Mouse (Mus musculus) liver, embryonic 14.5 days (tissue): Measurements from ENCODE around the gene Lpcat3. TPM values are rescaled to one million over a fixed set of nuclear protein-coding genes. Genes with fewer than 3 reads are reported as not detected.

Source experiments
- ATAC-seq: fragments of 200-750 bp; cut with Nextera tagmentation; 2 replicates; pipeline ENCODE4 v1.8.0; 2017; ENCODE audit warnings: moderate number of reproducible peaks, mild to moderate bottlenecking, moderate library complexity; ENCODE audit not compliant: insufficient read depth
- DNase-seq, 3 experiments: peaks; one replicate each; pipeline ENCODE4 v3.0.0-alpha.2; 2012 to 2013; ENCODE audit warnings: low read depth in 3 of 3, low spot score in 3 of 3
- H3K27ac ChIP-seq: fragments of 300-500 bp; sonication (generic); 2 replicates; pipeline ENCODE4 v1.5.1; 2014; ENCODE audit warnings: moderate library complexity, mild to moderate bottlenecking, control low read depth, inconsistent platforms
- H3K27me3 ChIP-seq: fragments of 300-500 bp; sonication (generic); 2 replicates; pipeline ENCODE4 v1.6.1; 2014; ENCODE audit warnings: mild to moderate bottlenecking, low read length, moderate library complexity; ENCODE audit not compliant: control insufficient read depth, insufficient read depth
- H3K36me3 ChIP-seq: fragments of 300-500 bp; sonication (generic); replicated peaks from 2 replicates; pipeline ENCODE4 v1.6.1; 2014; ENCODE audit warnings: low read depth; ENCODE audit not compliant: control insufficient read depth, insufficient read depth
- H3K4me1 ChIP-seq, 2 experiments: fragments of 200-500 bp in 1 of 2; fragments of 300-500 bp in 1 of 2; sonication (generic) in 1 of 2; replicated peaks; 2 replicates each; pipeline ENCODE4 v1.6.1; 2012 to 2014; ENCODE audit warnings: antibody characterized with exemption in 1 of 2, inconsistent platforms in 1 of 2, low read length in 1 of 2; ENCODE audit not compliant: control insufficient read depth in 2 of 2, insufficient read depth in 2 of 2
- H3K4me2 ChIP-seq: fragments of 300-500 bp; sonication (generic); 2 replicates; pipeline ENCODE4 v1.6.1; 2014; ENCODE audit warnings: low read depth, mild to moderate bottlenecking, control low read depth, moderate library complexity
- H3K4me3 ChIP-seq, 2 experiments: fragments of 200-500 bp in 1 of 2; fragments of 300-500 bp in 1 of 2; sonication (generic) in 1 of 2; 2 replicates each; pipeline ENCODE4 v1.5.1; 2012 to 2014; ENCODE audit warnings: low read depth in 2 of 2, low read length in 2 of 2, mild to moderate bottlenecking in 2 of 2, control low read depth in 1 of 2, inconsistent platforms in 1 of 2, moderate library complexity in 1 of 2; ENCODE audit not compliant: insufficient read depth in 1 of 2
- H3K9ac ChIP-seq: fragments of 300-500 bp; sonication (generic); replicated peaks from 2 replicates; pipeline ENCODE4 v1.6.1; 2014; ENCODE audit warnings: mild to moderate bottlenecking, control low read depth, moderate library complexity
- H3K9me3 ChIP-seq: fragments of 300-500 bp; sonication (generic); 2 replicates; pipeline ENCODE4 v1.6.1; 2016; ENCODE audit warnings: low read length, mixed read lengths; ENCODE audit not compliant: control insufficient read depth
- CTCF ChIP-seq: IDR thresholded peaks from 2 replicates; pipeline ENCODE4 v1.5.1; 2016; ENCODE audit warnings: antibody characterized with exemption, low read depth, control low read depth
- EP300 ChIP-seq: IDR thresholded peaks from 2 replicates; pipeline ENCODE4 v1.6.1; 2016; ENCODE audit warnings: antibody characterized with exemption, low read depth
- WGBS: fragments of 180-500 bp; shearing (Covaris S2); extraction: QIAGEN DNeasy Blood & Tissue Kit; methylation state at CpG from one replicate; pipeline ENCODE4 v1.1.7; 2014; ENCODE audit not compliant: insufficient replicate concordance; 5-methylcytosine and 5-hydroxymethylcytosine counted together
- microRNA counts: library from miRNA; unstranded; fragments of <30 nt; microRNA quantifications from one replicate; lab custom pipeline; 2016
- microRNA-seq: library from miRNA; unstranded; fragments of <30 nt; microRNA quantifications from one replicate; pipeline ENCODE4, GENCODE M21; 2016
- polyA plus RNA-seq, 2 experiments: library from polyadenylated mRNA; depleted of rRNA in 1 of 2; stranded (reverse) in 1 of 2; unstranded in 1 of 2; fragments of >200 nt; fragmentation: Nextera tagmentation in 1 of 2; extraction: Ambion mirVana in 1 of 2; gene quantifications; 2 replicates each; pipeline versions ENCODE4 v1.2.1 to v1.2.3; 2012 to 2014

Gene Lpcat3
- polyA plus RNA-seq, 2 experiments, result 61.4 to 64.2 TPM

DNA sequence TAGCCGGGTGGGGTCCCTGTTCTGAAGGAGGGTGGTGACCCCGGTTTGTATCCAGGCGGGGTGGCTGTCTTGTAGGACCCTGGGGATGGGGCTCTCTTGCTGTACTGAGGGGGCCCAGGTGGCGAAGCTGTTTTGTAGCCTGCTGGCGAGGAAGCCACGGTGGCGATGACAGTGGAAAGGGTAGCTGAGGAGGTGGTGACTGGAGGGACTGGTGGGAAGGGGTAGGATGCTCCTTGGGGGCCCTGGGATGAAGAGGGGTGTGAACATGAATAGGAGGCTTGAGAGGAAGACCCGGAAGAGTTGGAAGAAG is 83.4 kb downstream of the Lpcat3 start:
- peak overlapping the region; percentile 36 to 70 for H3K4me3 ChIP-seq
- DNase-seq, result no peak
- peak overlapping the region; percentile 97 for H3K4me2 ChIP-seq
- peaks cover 3 to 9% of the 10 kb centered on the region in 2 experiments; a peak in 3 of 4 replicates for H3K4me1 ChIP-seq
- 26% methylated on average over 8 of the region's 8 CpGs for WGBS
- H3K9ac ChIP-seq, result peak overlapping the region; percentile 88
- TF ChIP-seq EP300 (no peak), CTCF (no peak)
- no peaks in the 10 kb centered on the region for H3K9me3 ChIP-seq
- H3K27me3 ChIP-seq, result no peaks in the 10 kb centered on the region
- no peaks in the 10 kb centered on the region for H3K36me3 ChIP-seq
- ATAC-seq, result no peak
- H3K27ac ChIP-seq, result peak overlapping the region; percentile 58; the same call in 1 of the 2 replicates

DNA sequence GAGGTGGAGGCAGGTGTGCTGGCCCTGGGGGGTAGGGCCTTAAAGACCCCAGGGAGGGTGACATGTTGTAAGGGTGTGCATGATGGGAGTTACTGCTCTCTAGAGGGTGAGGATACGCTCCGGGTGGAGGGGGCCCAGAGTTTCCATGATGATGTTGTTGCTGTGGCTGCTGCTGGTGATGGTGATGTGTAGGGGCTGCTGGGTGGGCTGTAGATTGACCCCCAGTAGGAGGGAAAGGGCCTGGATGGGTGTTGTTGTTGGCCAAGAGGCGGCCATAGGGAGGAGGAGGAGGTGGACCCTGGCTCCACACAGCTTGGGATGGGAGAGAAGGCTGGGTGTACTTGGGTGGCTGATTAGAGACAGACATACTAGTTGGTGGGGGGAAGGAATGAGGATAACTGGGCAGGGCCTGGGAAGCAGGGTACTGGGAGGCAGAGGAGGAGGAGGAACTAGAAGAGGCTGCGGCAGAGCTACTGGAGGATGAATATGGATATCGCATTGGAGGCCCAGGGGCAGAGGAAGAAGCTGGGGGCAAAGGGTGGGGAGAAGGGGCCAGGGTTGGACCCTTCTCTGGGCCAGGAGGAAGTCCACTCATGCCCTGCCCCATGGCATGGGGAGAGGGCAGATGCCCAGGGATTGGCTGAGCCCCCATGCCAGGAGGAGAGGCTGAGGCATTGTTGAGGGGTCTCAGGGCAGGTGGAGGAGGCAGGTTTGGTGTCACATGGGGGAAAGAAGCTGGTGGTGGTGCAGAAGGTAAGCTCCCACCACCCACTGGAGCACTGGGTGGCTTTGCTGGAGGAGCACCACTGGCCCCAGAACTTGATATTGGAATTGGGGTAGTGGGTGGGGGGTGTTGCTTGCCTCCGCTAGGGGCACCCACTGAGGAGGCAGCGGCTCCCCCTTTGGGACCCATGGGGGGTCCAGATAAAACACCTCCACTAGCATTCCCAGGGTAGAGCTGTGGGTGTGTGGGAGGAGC is 84.1 kb downstream of the Lpcat3 start:
- no peaks in the 10 kb centered on the region for H3K27me3 ChIP-seq
- H3K9ac ChIP-seq, result no peak overlapping the region
- no peak overlapping the region for H3K27ac ChIP-seq
- peaks cover 0 to 5% of the 10 kb centered on the region in 2 experiments; a peak in 1 of 4 replicates for H3K4me1 ChIP-seq
- 78% methylated on average over 7 of the region's 7 CpGs for WGBS
- H3K4me2 ChIP-seq, result peak overlapping the region; percentile 97
- no peak for DNase-seq
- H3K4me3 ChIP-seq, result peak overlapping the region in 1 of 2 experiments; percentile 36; a peak in 1 of 4 replicates
- no peaks in the 10 kb centered on the region for H3K9me3 ChIP-seq
- TF ChIP-seq EP300, result no peak
- no peak for TF ChIP-seq CTCF
- H3K36me3 ChIP-seq, result no peaks in the 10 kb centered on the region
- no peak for ATAC-seq

DNA sequence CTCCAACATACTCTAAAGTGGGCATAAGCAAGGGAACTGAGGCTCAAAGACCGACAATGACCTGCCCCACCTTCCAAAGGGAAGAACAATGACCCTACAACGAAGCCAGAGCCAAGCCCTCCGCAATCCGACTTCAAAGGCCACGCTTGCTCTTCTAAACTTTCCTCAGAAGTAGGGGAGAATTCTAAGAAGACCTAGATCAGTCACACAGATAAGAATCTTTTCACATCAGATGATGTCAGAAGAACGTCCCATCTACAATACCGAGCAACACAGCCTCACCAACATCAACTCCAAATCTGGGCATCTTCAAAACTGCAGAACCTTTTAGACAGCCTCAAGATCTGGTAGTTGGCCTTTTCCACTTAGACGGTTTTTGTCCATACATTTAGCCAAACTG is 87.6 kb downstream of the Lpcat3 start:
- TF ChIP-seq EP300 (no peak), CTCF (no peak)
- H3K9me3 ChIP-seq, result no peaks in the 10 kb centered on the region
- DNase-seq (no peak), ATAC-seq (no peak)
- H3K27me3 ChIP-seq, result peaks cover 9% of the 10 kb centered on the region
- H3K9ac ChIP-seq, result no peak overlapping the region
- peaks cover 0 to 8% of the 10 kb centered on the region in 2 experiments; a peak in 2 of 4 replicates for H3K4me1 ChIP-seq
- H3K4me3 ChIP-seq, result no peak overlapping the region
- no peak overlapping the region for H3K4me2 ChIP-seq
- 59% methylated on average over 8 of the region's 8 CpGs for WGBS
- H3K36me3 ChIP-seq, result no peaks in the 10 kb centered on the region
- H3K27ac ChIP-seq, result no peak overlapping the region

DNA sequence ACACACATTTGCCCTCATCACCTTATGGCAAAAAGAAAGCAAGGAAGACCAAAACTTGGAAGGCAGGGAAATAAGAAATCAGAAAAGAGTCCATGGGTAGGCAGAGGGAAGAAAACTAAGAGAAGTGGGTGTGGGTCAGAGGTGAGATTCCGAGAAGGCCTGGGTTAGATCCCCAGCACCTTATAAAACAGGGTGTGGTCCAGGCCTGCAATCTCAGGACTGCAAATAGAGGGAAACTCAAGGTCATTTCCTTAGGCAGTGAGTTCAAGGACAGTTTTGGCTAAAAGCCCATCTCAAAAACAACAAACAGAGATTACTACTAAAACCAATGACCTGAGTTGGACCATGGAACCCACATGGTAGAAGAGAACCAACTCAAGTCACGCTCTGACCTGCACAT is 91.0 kb downstream of the Lpcat3 start:
- Histone ChIP-seq H3K9ac (no peak overlapping the region), H3K9me3 (no peaks in the 10 kb centered on the region), H3K36me3 (no peaks in the 10 kb centered on the region), H3K4me3 (no peak overlapping the region), H3K4me1 (peaks cover 0 to 3% of the 10 kb centered on the region in 2 experiments; a peak in 2 of 4 replicates), H3K27ac (no peak overlapping the region), H3K27me3 (peaks cover 37% of the 10 kb centered on the region), H3K4me2 (no peak overlapping the region)
- DNase-seq (no peak), ATAC-seq (no peak)
- TF ChIP-seq CTCF, result no peak
- TF ChIP-seq EP300, result no peak
- WGBS, result 66% methylated on average over 2 of the region's 2 CpGs

MicroRNAs encoded within 50 kb of the gene (microRNA counts, 519-probe panel; counts per million panel counts)
- microRNA mmu-miR-141 (lab: Ali Mortazavi, UCI), result 69.9 counts per million
- 69.9 counts per million for microRNA mmu-miR-200c (lab: Ali Mortazavi, UCI)

Small RNA genes within 50 kb of the gene (microRNA-seq; reads per million reads assigned to microRNA genes)
- 75.7 reads per million, percentile 44 among the genes with 10 or more reads in this experiment for gene Mir141
- 518 reads per million, percentile 66 among the genes with 10 or more reads in this experiment for gene Mir200c

Other genes with a start within 250 kb of the Lpcat3 start
- gene Pex5, start 248.0 kb upstream of the Lpcat3 start, polyA plus RNA-seq (2012; rRNA removed), result 9.1 and 12.5 TPM in 2 replicates
- 14.2 and 16.7 TPM in 2 replicates for gene Pex5, start 248.0 kb upstream of the Lpcat3 start, polyA plus RNA-seq (2014; fragmentation: Nextera tagmentation; extraction: Ambion mirVana)
- 2.5 and 3.0 TPM in 2 replicates for gene Clstn3, start 198.2 kb upstream of the Lpcat3 start, polyA plus RNA-seq (2012; rRNA removed)
- 1.7 and 2.4 TPM in 2 replicates for gene Clstn3, start 198.2 kb upstream of the Lpcat3 start, polyA plus RNA-seq (2014; fragmentation: Nextera tagmentation; extraction: Ambion mirVana)
- 3.8 and 3.9 TPM in 2 replicates for gene C1rl, start 169.9 kb upstream of the Lpcat3 start, polyA plus RNA-seq (2012; rRNA removed)
- 7.3 and 7.6 TPM in 2 replicates for gene C1rl, start 169.9 kb upstream of the Lpcat3 start, polyA plus RNA-seq (2014; fragmentation: Nextera tagmentation; extraction: Ambion mirVana)
- gene C1ra, start 150.6 kb upstream of the Lpcat3 start, polyA plus RNA-seq (2012; rRNA removed), result 4.8 and 7.8 TPM in 2 replicates
- gene C1ra, start 150.6 kb upstream of the Lpcat3 start, polyA plus RNA-seq (2014; fragmentation: Nextera tagmentation; extraction: Ambion mirVana), result 8.6 and 10.7 TPM in 2 replicates
- 36.1 and 40.9 TPM in 2 replicates for gene C1s1, start 120.7 kb upstream of the Lpcat3 start, polyA plus RNA-seq (2012; rRNA removed)
- 23.9 and 26.4 TPM in 2 replicates for gene C1s1, start 120.7 kb upstream of the Lpcat3 start, polyA plus RNA-seq (2014; fragmentation: Nextera tagmentation; extraction: Ambion mirVana)
- not detected in 2 replicates for gene C1rb, start 92.7 kb upstream of the Lpcat3 start, polyA plus RNA-seq (2012; rRNA removed)
- not detected in 2 replicates for gene C1rb, start 92.7 kb upstream of the Lpcat3 start, polyA plus RNA-seq (2014; fragmentation: Nextera tagmentation; extraction: Ambion mirVana)
- 0.01 TPM in 1 of 2 replicates, not detected in the other for gene C1s2, start 26.9 kb upstream of the Lpcat3 start, polyA plus RNA-seq (2012; rRNA removed)
- gene C1s2, start 26.9 kb upstream of the Lpcat3 start, polyA plus RNA-seq (2014; fragmentation: Nextera tagmentation; extraction: Ambion mirVana), result not detected in 2 replicates
- 91.1 and 103 TPM in 2 replicates for gene Emg1, start 49.2 kb downstream of the Lpcat3 start, polyA plus RNA-seq (2012; rRNA removed)
- 147 and 162 TPM in 2 replicates for gene Emg1, start 49.2 kb downstream of the Lpcat3 start, polyA plus RNA-seq (2014; fragmentation: Nextera tagmentation; extraction: Ambion mirVana)
- 101 and 124 TPM in 2 replicates for gene Phb2, start 49.3 kb downstream of the Lpcat3 start, polyA plus RNA-seq (2012; rRNA removed)
- 210 and 240 TPM in 2 replicates for gene Phb2, start 49.3 kb downstream of the Lpcat3 start, polyA plus RNA-seq (2014; fragmentation: Nextera tagmentation; extraction: Ambion mirVana)
- gene Ptpn6, start 75.7 kb downstream of the Lpcat3 start, polyA plus RNA-seq (2012; rRNA removed), result 14.3 and 17.9 TPM in 2 replicates
- gene Ptpn6, start 75.7 kb downstream of the Lpcat3 start, polyA plus RNA-seq (2014; fragmentation: Nextera tagmentation; extraction: Ambion mirVana), result 26.6 and 28.4 TPM in 2 replicates
- gene Grcc10, start 78.3 kb downstream of the Lpcat3 start, polyA plus RNA-seq (2012; rRNA removed), result 27.9 and 50.2 TPM in 2 replicates
- 74.0 and 80.0 TPM in 2 replicates for gene Grcc10, start 78.3 kb downstream of the Lpcat3 start, polyA plus RNA-seq (2014; fragmentation: Nextera tagmentation; extraction: Ambion mirVana)
- 0.37 TPM in 1 of 2 replicates, not detected in the other for gene Gm45234, start 93.0 kb downstream of the Lpcat3 start, polyA plus RNA-seq (2012; rRNA removed)
- gene Gm45234, start 93.0 kb downstream of the Lpcat3 start, polyA plus RNA-seq (2014; fragmentation: Nextera tagmentation; extraction: Ambion mirVana), result not detected in 2 replicates
- gene Atn1, start 93.5 kb downstream of the Lpcat3 start, polyA plus RNA-seq (2012; rRNA removed), result 2.5 and 2.8 TPM in 2 replicates
- gene Atn1, start 93.5 kb downstream of the Lpcat3 start, polyA plus RNA-seq (2014; fragmentation: Nextera tagmentation; extraction: Ambion mirVana), result 0.58 and 1.5 TPM in 2 replicates
- 0.47 and 0.50 TPM in 2 replicates for gene Eno2, start 106.6 kb downstream of the Lpcat3 start, polyA plus RNA-seq (2012; rRNA removed)
- gene Eno2, start 106.6 kb downstream of the Lpcat3 start, polyA plus RNA-seq (2014; fragmentation: Nextera tagmentation; extraction: Ambion mirVana), result 0.09 TPM in 1 of 2 replicates, not detected in the other
- 0.09 TPM in 1 of 2 replicates, not detected in the other for gene Lrrc23, start 116.7 kb downstream of the Lpcat3 start, polyA plus RNA-seq (2012; rRNA removed)
- not detected in 2 replicates for gene Lrrc23, start 116.7 kb downstream of the Lpcat3 start, polyA plus RNA-seq (2014; fragmentation: Nextera tagmentation; extraction: Ambion mirVana)
- gene Spsb2, start 145.6 kb downstream of the Lpcat3 start, polyA plus RNA-seq (2012; rRNA removed), result 4.1 and 5.0 TPM in 2 replicates
- gene Spsb2, start 145.6 kb downstream of the Lpcat3 start, polyA plus RNA-seq (2014; fragmentation: Nextera tagmentation; extraction: Ambion mirVana), result 4.7 and 5.0 TPM in 2 replicates
- 266 and 292 TPM in 2 replicates for gene Tpi1, start 151.3 kb downstream of the Lpcat3 start, polyA plus RNA-seq (2012; rRNA removed)
- gene Tpi1, start 151.3 kb downstream of the Lpcat3 start, polyA plus RNA-seq (2014; fragmentation: Nextera tagmentation; extraction: Ambion mirVana), result 418 and 420 TPM in 2 replicates
- gene Usp5, start 166.5 kb downstream of the Lpcat3 start, polyA plus RNA-seq (2012; rRNA removed), result 24.4 and 27.6 TPM in 2 replicates
- 38.0 and 42.5 TPM in 2 replicates for gene Usp5, start 166.5 kb downstream of the Lpcat3 start, polyA plus RNA-seq (2014; fragmentation: Nextera tagmentation; extraction: Ambion mirVana)
- 147 and 165 TPM in 2 replicates for gene Cdca3, start 166.5 kb downstream of the Lpcat3 start, polyA plus RNA-seq (2012; rRNA removed)
- gene Cdca3, start 166.5 kb downstream of the Lpcat3 start, polyA plus RNA-seq (2014; fragmentation: Nextera tagmentation; extraction: Ambion mirVana), result 205 and 206 TPM in 2 replicates
- 0.03 and 0.06 TPM in 2 replicates for gene Gnb3, start 177.2 kb downstream of the Lpcat3 start, polyA plus RNA-seq (2012; rRNA removed)
- gene Gnb3, start 177.2 kb downstream of the Lpcat3 start, polyA plus RNA-seq (2014; fragmentation: Nextera tagmentation; extraction: Ambion mirVana), result 0.23 TPM in 1 of 2 replicates, not detected in the other
- gene P3h3, start 194.7 kb downstream of the Lpcat3 start, polyA plus RNA-seq (2012; rRNA removed), result 3.2 and 3.5 TPM in 2 replicates
- 0.83 and 0.88 TPM in 2 replicates for gene P3h3, start 194.7 kb downstream of the Lpcat3 start, polyA plus RNA-seq (2014; fragmentation: Nextera tagmentation; extraction: Ambion mirVana)
- gene Gpr162, start 201.0 kb downstream of the Lpcat3 start, polyA plus RNA-seq (2012; rRNA removed), result 0.03 and 0.18 TPM in 2 replicates
- gene Gpr162, start 201.0 kb downstream of the Lpcat3 start, polyA plus RNA-seq (2014; fragmentation: Nextera tagmentation; extraction: Ambion mirVana), result not detected in 2 replicates
- 0.07 and 0.10 TPM in 2 replicates for gene Cd4, start 225.2 kb downstream of the Lpcat3 start, polyA plus RNA-seq (2012; rRNA removed)
- gene Cd4, start 225.2 kb downstream of the Lpcat3 start, polyA plus RNA-seq (2014; fragmentation: Nextera tagmentation; extraction: Ambion mirVana), result 0.03 TPM in 1 of 2 replicates, not detected in the other
- gene Lag3, start 248.7 kb downstream of the Lpcat3 start, polyA plus RNA-seq (2012; rRNA removed), result 0.10 and 0.11 TPM in 2 replicates
- gene Lag3, start 248.7 kb downstream of the Lpcat3 start, polyA plus RNA-seq (2014; fragmentation: Nextera tagmentation; extraction: Ambion mirVana), result 0.17 TPM in 1 of 2 replicates, not detected in the other